Mouse (Mus musculus) lung, postnatal 0 days (tissue): ENCODE measurements around the gene Fam184a. TPM values are rescaled to one million over a fixed set of nuclear protein-coding genes. Genes with fewer than 3 reads are reported as not detected.

Experiments
- ATAC-seq: fragments of 200-750 bp; cut with Nextera tagmentation; 2 replicates; pipeline ENCODE4 v1.8.0; 2017; ENCODE audit warnings: moderate library complexity
- DNase-seq: peaks from one replicate; pipeline ENCODE4 v3.0.0-alpha.2; 2016; ENCODE audit warnings: low spot score
- H3K27ac ChIP-seq: fragments of 300-500 bp; sonication (generic); 2 replicates; pipeline ENCODE4 v1.5.1; 2014; ENCODE audit warnings: antibody characterized with exemption, mild to moderate bottlenecking, low read length, mixed read lengths
- H3K27me3 ChIP-seq: fragments of 300-500 bp; sonication (generic); replicated peaks from 2 replicates; pipeline ENCODE4 v1.6.1; 2014; ENCODE audit warnings: low read length, mixed read lengths; ENCODE audit not compliant: insufficient read depth
- H3K36me3 ChIP-seq: fragments of 300-500 bp; sonication (generic); 2 replicates; pipeline ENCODE4 v1.6.1; 2014; ENCODE audit warnings: low read length, mixed read lengths; ENCODE audit not compliant: insufficient read depth
- H3K4me1 ChIP-seq: fragments of 300-500 bp; sonication (generic); 2 replicates; pipeline ENCODE4 v1.6.1; 2014; ENCODE audit warnings: antibody characterized with exemption, low read depth, low read length, mixed read lengths; ENCODE audit not compliant: insufficient read depth
- H3K4me2 ChIP-seq: fragments of 300-500 bp; sonication (generic); replicated peaks from 2 replicates; pipeline ENCODE4 v1.6.1; 2014; ENCODE audit warnings: low read depth, mild to moderate bottlenecking, low read length, moderate library complexity, mixed read lengths
- H3K4me3 ChIP-seq: fragments of 300-500 bp; sonication (generic); 2 replicates; pipeline ENCODE4 v1.5.1; 2014; ENCODE audit warnings: low read depth, low read length
- H3K9ac ChIP-seq: fragments of 300-500 bp; sonication (generic); replicated peaks from 2 replicates; pipeline ENCODE4 v1.6.1; 2014; ENCODE audit warnings: low read depth, mild to moderate bottlenecking
- H3K9me3 ChIP-seq: fragments of 300-500 bp; sonication (generic); 2 replicates; pipeline ENCODE4 v1.6.1; 2016; ENCODE audit warnings: low read length, mixed read lengths
- CTCF ChIP-seq: IDR thresholded peaks from 2 replicates; pipeline ENCODE4 v1.5.1; 2016; ENCODE audit warnings: antibody characterized with exemption, mild to moderate bottlenecking
- EP300 ChIP-seq: IDR thresholded peaks from 2 replicates; pipeline ENCODE4 v1.6.1; 2016; ENCODE audit warnings: antibody characterized with exemption, mild to moderate bottlenecking, control low read depth
- WGBS: fragments of 180-500 bp; shearing (Covaris S2); extraction: QIAGEN DNeasy Blood & Tissue Kit; methylation state at CpG from one replicate; pipeline ENCODE4 v1.1.7; 2014; 5-methylcytosine and 5-hydroxymethylcytosine counted together
- polyA plus RNA-seq: library from polyadenylated mRNA; unstranded; fragments of >200 nt; fragmentation: Nextera tagmentation; extraction: Ambion mirVana; gene quantifications from 2 replicates; pipeline ENCODE4 v1.2.1, GENCODE M21; 2015

Gene Fam184a
- 6.4 TPM in 2 replicates for polyA plus RNA-seq

- H3K27me3 ChIP-seq: no peaks in the 10 kb centered on the region; the same call in 1 of the 2 replicates
- H3K4me1 ChIP-seq: no peaks in the 10 kb centered on the region
- H3K27ac ChIP-seq: no peak within 1 kb of the TSS
- no peak for TF ChIP-seq CTCF
- TF ChIP-seq EP300: no peak
- H3K36me3 ChIP-seq: no peaks in the 10 kb centered on the region
- peak; percentile 74 for DNase-seq
- peak; percentile 87 for ATAC-seq
- peak within 1 kb of the TSS; percentile 96 for H3K4me2 ChIP-seq
- WGBS: 5% methylated on average over 38 of the region's 71 CpGs
- H3K9ac ChIP-seq: peak within 1 kb of the TSS; percentile 23; the same call in 1 of the 2 replicates
- peak within 1 kb of the TSS; percentile 68 for H3K4me3 ChIP-seq
- H3K9me3 ChIP-seq: no peaks in the 10 kb centered on the region
These were observed at the start of gene Fam184a for GRCm38 (mm10) chr10:53750955-53751652. Gene Fam184a, minus strand, starts transcription at chr10:53751123.

DNA sequence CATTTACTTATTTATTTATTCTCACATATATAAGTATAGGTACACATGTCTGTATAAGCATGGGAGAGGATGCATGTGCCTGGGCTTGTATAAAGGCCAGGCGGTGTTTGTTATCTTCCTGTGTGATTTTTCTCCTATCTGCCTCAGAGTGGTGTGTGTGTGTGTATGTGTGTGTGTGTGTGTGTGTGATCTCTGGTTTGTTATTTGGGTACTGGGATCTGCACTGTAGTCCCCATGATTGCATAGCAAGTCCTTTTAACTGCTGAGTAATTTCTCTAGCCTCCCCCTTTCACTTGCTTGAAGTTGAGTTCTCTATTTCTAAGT, 45.3 kb upstream of the Fam184a start:
- no peak for DNase-seq
- Histone ChIP-seq H3K4me2 (no peak overlapping the region), H3K9ac (no peak overlapping the region), H3K27ac (no peak overlapping the region), H3K4me1 (no peaks in the 10 kb centered on the region), H3K27me3 (no peaks in the 10 kb centered on the region), H3K9me3 (no peaks in the 10 kb centered on the region), H3K36me3 (no peaks in the 10 kb centered on the region), H3K4me3 (no peak overlapping the region)
- TF ChIP-seq CTCF (no peak), EP300 (no peak)
- no peak for ATAC-seq
- 85% methylated on average over 1 of the region's 1 CpGs for WGBS

GRCm38 (mm10) chr10:53795567-53796257, 44.8 kb upstream of the Fam184a start:
- Histone ChIP-seq H3K4me3 (no peak overlapping the region), H3K27ac (no peak overlapping the region), H3K9ac (no peak overlapping the region), H3K27me3 (no peaks in the 10 kb centered on the region), H3K9me3 (no peaks in the 10 kb centered on the region), H3K4me1 (no peaks in the 10 kb centered on the region), H3K36me3 (no peaks in the 10 kb centered on the region), H3K4me2 (no peak overlapping the region)
- 6% methylated on average over 2 of the region's 2 CpGs for WGBS
- DNase-seq (peak; percentile 56), ATAC-seq (no peak)
- TF ChIP-seq CTCF (peak; percentile 68), EP300 (no peak)

GRCm38 (mm10) chr10:53791281-53791680, 40.4 kb upstream of the Fam184a start:
- Histone ChIP-seq H3K4me1 (no peaks in the 10 kb centered on the region), H3K9me3 (no peaks in the 10 kb centered on the region), H3K9ac (no peak overlapping the region), H3K27ac (no peak overlapping the region), H3K4me3 (no peak overlapping the region), H3K27me3 (no peaks in the 10 kb centered on the region), H3K36me3 (no peaks in the 10 kb centered on the region), H3K4me2 (no peak overlapping the region)
- WGBS: 77% methylated on average over 2 of the region's 2 CpGs
- DNase-seq: no peak
- no peak for TF ChIP-seq CTCF
- no peak for TF ChIP-seq EP300
- ATAC-seq: no peak

GRCm38 (mm10) chr10:53776591-53776990, 25.7 kb upstream of the Fam184a start:
- Histone ChIP-seq H3K4me3 (no peak overlapping the region), H3K27me3 (no peaks in the 10 kb centered on the region), H3K4me2 (no peak overlapping the region), H3K9me3 (no peaks in the 10 kb centered on the region), H3K9ac (no peak overlapping the region), H3K36me3 (no peaks in the 10 kb centered on the region), H3K27ac (no peak overlapping the region), H3K4me1 (no peaks in the 10 kb centered on the region)
- DNase-seq (no peak), ATAC-seq (no peak)
- WGBS: 78% methylated on average over 2 of the region's 2 CpGs
- TF ChIP-seq EP300: no peak
- TF ChIP-seq CTCF: no peak

DNA sequence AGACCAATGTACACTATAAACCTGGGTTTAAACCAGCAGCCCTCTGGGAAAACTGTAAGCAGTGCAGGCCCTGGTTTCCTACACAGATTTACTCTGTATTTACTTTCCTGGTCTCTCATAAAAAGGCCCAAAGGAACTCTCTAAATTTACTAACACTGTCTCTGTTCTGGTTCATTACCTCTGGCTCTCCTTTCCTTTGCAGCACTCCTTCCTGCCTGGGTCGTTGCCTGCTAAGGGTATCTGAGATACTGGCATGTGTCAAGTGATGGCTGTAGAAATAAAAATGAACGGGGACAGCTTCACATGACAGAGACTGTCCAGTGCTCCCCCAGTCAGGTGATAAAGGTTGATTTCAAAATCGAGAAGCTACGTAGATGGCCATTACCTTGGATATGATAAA, 21.8 kb upstream of the Fam184a start:
- H3K27ac ChIP-seq: no peak overlapping the region
- no peak for TF ChIP-seq EP300
- TF ChIP-seq CTCF: no peak
- no peaks in the 10 kb centered on the region for H3K9me3 ChIP-seq
- WGBS: 65% methylated on average over 4 of the region's 4 CpGs
- H3K36me3 ChIP-seq: no peaks in the 10 kb centered on the region
- no peak overlapping the region for H3K4me2 ChIP-seq
- no peak overlapping the region for H3K9ac ChIP-seq
- no peaks in the 10 kb centered on the region for H3K27me3 ChIP-seq
- DNase-seq (no peak), ATAC-seq (no peak)
- H3K4me1 ChIP-seq: no peaks in the 10 kb centered on the region
- no peak overlapping the region for H3K4me3 ChIP-seq
